Mouse (Mus musculus) limb, embryonic 14.5 days (tissue): Measurements from ENCODE around the gene Ccdc58. TPM values are rescaled to one million over a fixed set of nuclear protein-coding genes. Genes with fewer than 3 reads are reported as not detected.

ENCODE experiments used
- ATAC-seq: fragments of 200-750 bp; cut with Nextera tagmentation; 2 replicates; pipeline ENCODE4 v1.8.0; 2017; ENCODE audit warnings: low read depth, moderate number of reproducible peaks, moderate TSS enrichment; ENCODE audit not compliant: low FRiP score
- DNase-seq: peaks from one replicate; pipeline ENCODE4 v3.0.0-alpha.2; 2015; ENCODE audit warnings: low spot score
- H3K27ac ChIP-seq: fragments of 300-500 bp; sonication (generic); replicated peaks from 2 replicates; pipeline ENCODE4 v1.5.1; 2014; ENCODE audit warnings: low read depth, mild to moderate bottlenecking, low read length, moderate library complexity, mixed read lengths
- H3K27me3 ChIP-seq: fragments of 300-500 bp; sonication (generic); 2 replicates; pipeline ENCODE4 v1.6.1; 2014; ENCODE audit warnings: low read length, mixed read lengths; ENCODE audit not compliant: control insufficient read depth, insufficient read depth
- H3K36me3 ChIP-seq: fragments of 300-500 bp; sonication (generic); 2 replicates; pipeline ENCODE4 v1.6.1; 2014; ENCODE audit warnings: mild to moderate bottlenecking, low read length, moderate library complexity, mixed read lengths; ENCODE audit not compliant: control insufficient read depth, insufficient read depth
- H3K4me1 ChIP-seq: fragments of 300-500 bp; sonication (generic); 2 replicates; pipeline ENCODE4 v1.6.1; 2014; ENCODE audit warnings: antibody characterized with exemption, low read length, mixed read lengths; ENCODE audit not compliant: control insufficient read depth, insufficient read depth
- H3K4me2 ChIP-seq: fragments of 300-500 bp; sonication (generic); replicated peaks from 2 replicates; pipeline ENCODE4 v1.6.1; 2014; ENCODE audit warnings: low read depth, mild to moderate bottlenecking, low read length, moderate library complexity; ENCODE audit not compliant: severe bottlenecking
- H3K4me3 ChIP-seq: fragments of 300-500 bp; sonication (generic); replicated peaks from 2 replicates; pipeline ENCODE4 v1.5.1; 2014; ENCODE audit warnings: low read length
- H3K9ac ChIP-seq: fragments of 300-500 bp; sonication (generic); 2 replicates; pipeline ENCODE4 v1.6.1; 2014; ENCODE audit warnings: mild to moderate bottlenecking, low read depth, low read length, moderate library complexity; ENCODE audit not compliant: severe bottlenecking
- H3K9me3 ChIP-seq: fragments of 300-500 bp; sonication (generic); 2 replicates; pipeline ENCODE4 v1.6.1; 2016; ENCODE audit warnings: low read length; ENCODE audit not compliant: control insufficient read depth
- POLR2A ChIP-seq: fragments of 200-500 bp; IDR thresholded peaks from 2 replicates; pipeline ENCODE4 v1.8.0; 2012; ENCODE audit warnings: inconsistent platforms, mild to moderate bottlenecking, moderate library complexity, borderline replicate concordance; ENCODE audit not compliant: insufficient read depth, insufficient read length; ENCODE audit errors: extremely low read depth
- WGBS: fragments of 180-500 bp; shearing (Covaris S2); extraction: QIAGEN DNeasy Blood & Tissue Kit; methylation state at CpG from one replicate; pipeline ENCODE4 v1.1.7; 2014; 5-methylcytosine and 5-hydroxymethylcytosine counted together
- polyA plus RNA-seq, 2 experiments: library from polyadenylated mRNA; depleted of rRNA in 1 of 2; stranded (reverse) in 1 of 2; unstranded in 1 of 2; fragments of >200 nt; fragmentation: Nextera tagmentation in 1 of 2; extraction: Ambion mirVana in 1 of 2; gene quantifications; 2 replicates each; pipeline versions ENCODE4 v1.2.1 to v1.2.3; 2012 to 2014

Gene Ccdc58
- polyA plus RNA-seq, 2 experiments, result 56.2 to 70.2 TPM

DNA sequence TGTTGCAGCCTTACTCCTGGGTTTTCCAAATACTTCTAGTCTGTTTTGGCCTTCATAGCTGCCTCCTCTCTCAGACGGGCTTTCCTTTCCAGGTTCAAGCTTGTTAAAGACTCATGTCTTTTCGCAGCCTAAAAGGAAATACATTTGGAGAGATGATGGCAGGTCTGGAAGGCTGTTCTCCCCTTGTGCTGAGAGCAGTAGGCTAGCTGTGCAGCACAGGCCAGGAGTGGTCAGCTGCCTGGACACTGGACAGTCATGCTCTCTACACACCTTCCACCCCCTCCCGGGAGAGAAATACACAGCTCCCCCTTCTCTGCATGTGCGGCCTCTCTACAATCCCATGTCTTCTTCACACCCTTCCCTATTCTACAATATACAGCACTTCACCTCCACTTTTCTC lies 27.5 kb upstream of the Ccdc58 start:
- DNase-seq (no peak), ATAC-seq (no peak)
- H3K27me3 ChIP-seq, result no peaks in the 10 kb centered on the region
- WGBS, result 90% methylated on average over 4 of the region's 4 CpGs
- peaks cover 65% of the 10 kb centered on the region for H3K36me3 ChIP-seq
- no peak overlapping the region for H3K4me2 ChIP-seq
- H3K9ac ChIP-seq, result no peak overlapping the region
- H3K4me3 ChIP-seq, result no peak overlapping the region
- H3K9me3 ChIP-seq, result no peaks in the 10 kb centered on the region
- no peak for TF ChIP-seq POLR2A
- no peak overlapping the region for H3K27ac ChIP-seq
- H3K4me1 ChIP-seq, result peaks cover 15% of the 10 kb centered on the region

- Histone ChIP-seq H3K4me3 (no peak overlapping the region), H3K36me3 (peaks cover 92% of the 10 kb centered on the region), H3K9ac (no peak overlapping the region), H3K27me3 (no peaks in the 10 kb centered on the region), H3K4me1 (peaks cover under 1% of the 10 kb centered on the region), H3K27ac (no peak overlapping the region), H3K4me2 (no peak overlapping the region), H3K9me3 (no peaks in the 10 kb centered on the region)
- no peak for ATAC-seq
- DNase-seq, result no peak
- 90% methylated on average over 4 of the region's 4 CpGs for WGBS
- TF ChIP-seq POLR2A, result no peak
Observed at GRCm38 (mm10) chr16:36047538-36047937, 23.9 kb upstream of the Ccdc58 start.

GRCm38 (mm10) chr16:36051491-36051890 lies 20.0 kb upstream of the Ccdc58 start:
- H3K4me1 ChIP-seq, result no peaks in the 10 kb centered on the region
- no peaks in the 10 kb centered on the region for H3K27me3 ChIP-seq
- 88% methylated on average over 6 of the region's 6 CpGs for WGBS
- no peak for TF ChIP-seq POLR2A
- peaks cover 67% of the 10 kb centered on the region for H3K36me3 ChIP-seq
- no peaks in the 10 kb centered on the region for H3K9me3 ChIP-seq
- DNase-seq, result no peak
- no peak overlapping the region for H3K27ac ChIP-seq
- no peak overlapping the region for H3K9ac ChIP-seq
- H3K4me3 ChIP-seq, result no peak overlapping the region
- no peak overlapping the region for H3K4me2 ChIP-seq
- ATAC-seq, result no peak

DNA sequence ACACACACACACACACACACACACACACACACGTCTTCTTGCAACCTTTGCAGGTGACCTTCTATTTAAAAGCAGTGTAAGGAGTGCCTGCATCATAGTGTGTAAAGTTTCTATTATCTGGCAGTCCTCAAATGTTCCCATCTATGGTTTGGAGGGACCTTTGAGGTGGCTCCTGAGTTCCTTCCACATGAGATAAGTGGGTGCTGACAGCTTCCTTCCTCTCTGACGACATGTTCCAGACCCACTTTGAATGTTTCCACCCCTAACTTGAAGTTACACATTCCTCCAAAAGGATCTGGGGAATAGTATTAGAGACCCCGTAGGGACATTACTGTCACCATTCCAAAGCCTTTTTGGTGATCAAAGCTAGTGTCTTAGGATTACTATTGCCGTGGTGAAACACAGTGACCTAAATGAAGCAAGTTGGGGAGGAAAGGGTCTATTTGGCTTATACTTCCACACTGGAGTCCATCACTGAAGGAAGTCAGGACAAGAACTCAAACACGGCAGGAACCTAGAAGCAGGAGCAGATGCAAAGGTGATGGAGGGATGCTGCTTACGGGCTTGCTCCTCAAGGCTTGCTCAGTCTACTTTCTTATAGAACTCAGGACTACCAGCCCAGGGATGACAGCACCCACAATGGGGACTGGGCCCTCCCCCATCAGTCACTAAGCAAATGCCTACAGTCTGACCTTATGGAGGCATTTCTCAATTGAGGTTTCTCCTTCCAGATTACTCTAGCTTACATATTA lies 17.8 kb upstream of the Ccdc58 start:
- H3K27ac ChIP-seq, result no peak overlapping the region
- no peak overlapping the region for H3K4me3 ChIP-seq
- no peaks in the 10 kb centered on the region for H3K27me3 ChIP-seq
- no peak for TF ChIP-seq POLR2A
- whole genome bisulfite sequencing, result 89% methylated on average over 6 of the region's 6 CpGs
- ATAC-seq (no peak), DNase-seq (no peak)
- H3K9ac ChIP-seq, result no peak overlapping the region
- no peak overlapping the region for H3K4me2 ChIP-seq
- H3K9me3 ChIP-seq, result no peaks in the 10 kb centered on the region
- H3K4me1 ChIP-seq, result no peaks in the 10 kb centered on the region
- H3K36me3 ChIP-seq, result peaks cover 47% of the 10 kb centered on the region

GRCm38 (mm10) chr16:36054920-36055319 lies 16.6 kb upstream of the Ccdc58 start:
- H3K27me3 ChIP-seq, result no peaks in the 10 kb centered on the region
- TF ChIP-seq POLR2A, result no peak
- no peak for DNase-seq
- no peaks in the 10 kb centered on the region for H3K4me1 ChIP-seq
- H3K4me3 ChIP-seq, result no peak overlapping the region
- ATAC-seq, result no peak
- WGBS, result 92% methylated on average over 8 of the region's 8 CpGs
- no peak overlapping the region for H3K9ac ChIP-seq
- no peak overlapping the region for H3K27ac ChIP-seq
- H3K36me3 ChIP-seq, result peaks cover 34% of the 10 kb centered on the region
- no peaks in the 10 kb centered on the region for H3K9me3 ChIP-seq
- no peak overlapping the region for H3K4me2 ChIP-seq
